Mouse (Mus musculus): ENCODE measurements around the gene Chd4.
A peak's percentile ranks its signal among the peaks of the same experiment; 100 is the strongest.
"Not testable (repeated sequence)": the region's sequence is repeated elsewhere in the genome, so short reads cannot be mapped to it uniquely, and the experiment has no call there.

- TF ChIP-seq POLR2A, EP300 (IDR thresholded peaks at IDR 0.05; ENCODE audit: insufficient read depth, low read depth, low read length): not testable (repeated sequence)
- peak; percentile 65 for TF ChIP-seq CTCF (IDR thresholded peaks at IDR 0.05)
Observed at GRCm38 (mm10) chr6:125161971-125162370, 66.2 kb downstream of the Chd4 start.

All from heart, adult 2 months (tissue).